Mouse (Mus musculus) c-Kit-positive CD71-positive TER-119-negative erythroid progenitor cells, embryonic 14.5 days (primary cell): ENCODE measurements around the gene Tagln3.

Source experiments
- DNase-seq: peaks from one replicate; pipeline ENCODE4 v3.0.0-alpha.2; 2013; ENCODE audit warnings: low read depth

Gene Tagln3

DNA sequence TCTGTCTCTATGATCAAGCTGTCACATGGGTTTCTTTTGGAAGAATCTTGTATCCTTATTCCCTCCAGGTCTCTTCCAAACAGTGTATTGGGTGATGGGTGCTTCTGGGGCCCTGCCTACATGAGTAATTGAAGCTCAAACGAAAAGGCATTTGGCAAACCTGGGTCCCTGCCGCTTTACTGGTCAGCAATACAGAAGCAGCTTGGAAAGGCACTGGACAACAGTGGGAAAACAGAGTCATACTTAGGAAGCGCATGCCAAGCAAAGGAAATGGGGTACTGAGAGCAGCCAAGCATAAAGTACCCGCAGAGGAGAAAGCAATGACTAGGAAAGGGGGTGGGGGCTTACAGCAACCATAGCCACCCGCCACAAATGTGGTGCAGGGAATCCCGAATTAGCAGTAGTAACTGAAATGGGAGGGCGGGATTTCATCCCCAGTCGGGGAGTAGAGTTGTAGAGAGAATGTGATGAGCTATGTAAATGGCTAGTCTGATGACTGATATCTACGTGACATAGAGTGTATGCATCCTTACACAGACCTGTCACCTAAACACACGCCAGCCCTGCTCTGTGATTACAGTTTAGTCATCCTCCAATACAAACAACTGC, 4.3 kb downstream of the Tagln3 start:
- DNase-seq: no peak

DNA sequence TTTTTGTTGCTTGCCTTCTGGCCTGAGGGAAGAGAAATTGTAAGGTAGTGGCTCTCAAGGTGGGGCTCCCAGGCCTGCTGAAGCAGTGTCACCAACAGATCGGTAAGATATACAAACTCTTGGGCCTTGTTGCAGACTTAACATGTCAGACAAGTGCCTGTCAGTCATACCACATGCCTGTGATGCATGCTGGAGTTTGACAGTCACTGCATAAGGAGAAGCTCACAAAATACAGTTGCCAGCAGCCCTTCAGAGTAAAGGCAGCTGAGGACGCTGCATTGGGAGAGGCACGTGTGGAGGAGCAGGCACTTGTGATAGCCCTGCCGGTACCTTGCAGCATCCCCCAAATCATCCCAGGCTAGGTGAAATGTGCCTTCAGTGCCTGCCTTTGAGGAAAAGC, 6.1 kb downstream of the Tagln3 start:
- no peak for DNase-seq

DNA sequence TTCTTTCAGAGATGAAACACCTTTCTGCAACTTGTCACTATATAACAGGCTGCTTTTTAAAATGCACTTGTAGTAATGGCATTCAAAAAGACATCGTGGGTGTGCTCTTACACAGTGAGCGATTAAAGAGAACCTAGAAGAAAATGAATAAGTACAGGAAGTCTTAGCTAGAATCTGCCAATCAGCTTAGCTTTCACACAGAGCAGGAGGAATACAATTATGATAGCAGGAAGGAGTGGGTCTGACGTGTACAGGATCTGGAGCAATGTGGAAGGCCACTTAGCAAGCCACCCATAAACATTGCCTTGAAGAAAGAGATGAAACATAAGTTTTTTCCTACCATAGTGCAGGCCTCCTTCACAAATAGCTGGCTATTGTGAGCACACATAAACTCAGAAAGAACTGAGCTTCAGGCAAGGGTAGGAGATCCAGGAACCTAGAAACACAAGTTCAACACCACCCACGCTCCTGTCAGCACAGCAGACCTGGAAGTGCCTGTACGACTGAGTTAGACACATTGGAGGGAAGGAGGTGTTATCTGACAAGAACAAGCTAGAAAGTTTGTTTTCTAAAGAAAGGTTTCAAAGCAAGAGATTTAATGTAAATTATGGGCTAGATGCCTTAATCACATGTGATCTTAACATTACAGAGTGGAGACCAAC, 9.8 kb downstream of the Tagln3 start:
- no peak for DNase-seq

DNA sequence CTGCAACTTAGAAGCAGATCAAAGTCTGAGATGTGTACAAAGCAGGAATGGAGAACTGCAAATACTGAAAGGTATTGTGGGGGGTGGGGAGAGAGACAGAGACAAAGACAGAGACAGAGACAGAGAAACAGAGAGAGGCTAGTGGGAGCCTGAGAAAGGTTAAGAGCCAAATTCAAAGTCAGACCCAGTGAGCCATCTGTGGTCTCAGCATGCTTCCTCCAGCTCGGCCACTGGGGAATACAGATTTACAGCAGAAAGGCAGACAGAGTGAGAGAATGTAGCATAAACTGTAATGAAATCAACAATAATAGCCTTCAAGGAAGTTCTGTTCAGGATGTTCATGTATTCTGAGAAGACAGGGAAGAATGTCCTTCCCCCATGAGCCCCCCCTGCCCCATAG, 10.5 kb downstream of the Tagln3 start:
- DNase-seq: no peak

DNA sequence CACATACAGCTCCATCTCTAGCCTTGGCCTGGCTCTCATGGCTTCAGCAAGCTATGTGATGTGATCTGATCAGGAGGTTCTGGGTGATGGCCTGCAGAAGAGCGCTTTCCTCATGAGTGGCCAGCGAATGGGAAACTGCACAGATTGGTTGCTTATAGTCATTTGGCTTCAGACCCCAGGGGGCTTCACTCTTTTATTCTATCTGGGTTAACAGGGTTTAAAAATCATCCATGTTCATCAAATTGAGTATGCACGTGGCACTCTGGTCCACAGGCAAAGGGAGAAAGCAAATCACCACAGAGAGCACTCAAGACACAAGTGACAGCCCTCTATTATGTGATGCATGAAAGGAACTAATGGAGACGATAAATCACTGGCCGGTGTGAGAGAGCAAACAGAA, 11.1 kb downstream of the Tagln3 start:
- DNase-seq: no peak

DNA sequence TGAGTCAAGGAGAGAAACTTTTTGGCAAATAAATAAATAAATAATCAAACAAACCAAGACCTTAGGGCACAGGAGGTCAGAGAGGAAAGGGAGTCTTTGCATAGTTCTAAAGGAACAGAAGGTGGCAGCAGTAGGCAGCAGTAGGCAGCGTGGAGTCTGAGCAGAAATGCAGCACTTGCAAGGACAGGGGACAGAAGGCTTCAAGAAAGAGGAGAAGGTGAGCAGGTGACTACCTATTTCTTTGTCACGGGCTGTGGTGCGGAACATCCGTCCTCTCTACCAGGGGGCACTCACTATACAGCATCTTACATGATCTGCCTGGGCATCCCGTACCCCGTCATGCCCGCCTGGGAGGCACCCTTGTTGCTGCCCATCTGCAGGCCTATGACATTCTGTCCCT, 13.1 kb downstream of the Tagln3 start:
- peak; percentile 1 for DNase-seq

DNA sequence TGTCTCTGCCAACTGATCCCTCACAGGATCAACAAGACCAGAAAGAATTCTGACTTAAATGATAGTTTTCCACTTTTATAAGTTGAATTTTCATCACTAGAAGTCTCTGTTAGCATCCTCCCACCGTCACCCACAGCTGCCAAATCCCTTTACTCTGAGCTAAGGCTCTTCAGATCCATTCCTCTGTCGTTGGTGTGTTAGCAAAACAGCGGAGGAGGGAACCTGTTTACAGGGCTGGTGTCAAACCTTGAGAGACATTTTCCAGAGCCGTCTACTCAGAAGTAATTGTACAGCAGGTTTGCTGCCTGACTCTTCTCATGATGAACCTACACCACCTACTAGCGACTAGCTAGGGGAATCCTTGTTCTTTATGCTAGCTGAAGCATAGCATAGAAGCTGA, 25.1 kb downstream of the Tagln3 start:
- DNase-seq: no peak

DNA sequence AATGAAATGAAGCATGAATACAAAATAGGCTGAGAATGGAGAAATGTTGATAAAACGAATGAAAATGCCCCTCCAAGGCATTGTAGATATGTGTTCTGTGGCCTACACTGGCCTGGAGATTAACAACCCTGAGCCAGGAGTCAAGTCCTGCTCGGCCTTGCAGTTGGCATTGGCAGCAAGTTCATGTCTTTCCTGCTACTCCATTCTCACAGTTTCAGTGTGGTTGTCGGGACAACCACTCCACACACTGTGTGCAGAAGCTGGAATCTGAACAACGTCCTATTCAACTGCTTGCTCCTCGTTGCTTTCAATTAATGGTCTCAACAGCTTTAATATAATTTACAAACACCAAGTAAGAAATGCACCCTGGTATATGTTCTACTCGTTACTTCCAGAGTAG, 26.4 kb downstream of the Tagln3 start:
- no peak for DNase-seq

DNA sequence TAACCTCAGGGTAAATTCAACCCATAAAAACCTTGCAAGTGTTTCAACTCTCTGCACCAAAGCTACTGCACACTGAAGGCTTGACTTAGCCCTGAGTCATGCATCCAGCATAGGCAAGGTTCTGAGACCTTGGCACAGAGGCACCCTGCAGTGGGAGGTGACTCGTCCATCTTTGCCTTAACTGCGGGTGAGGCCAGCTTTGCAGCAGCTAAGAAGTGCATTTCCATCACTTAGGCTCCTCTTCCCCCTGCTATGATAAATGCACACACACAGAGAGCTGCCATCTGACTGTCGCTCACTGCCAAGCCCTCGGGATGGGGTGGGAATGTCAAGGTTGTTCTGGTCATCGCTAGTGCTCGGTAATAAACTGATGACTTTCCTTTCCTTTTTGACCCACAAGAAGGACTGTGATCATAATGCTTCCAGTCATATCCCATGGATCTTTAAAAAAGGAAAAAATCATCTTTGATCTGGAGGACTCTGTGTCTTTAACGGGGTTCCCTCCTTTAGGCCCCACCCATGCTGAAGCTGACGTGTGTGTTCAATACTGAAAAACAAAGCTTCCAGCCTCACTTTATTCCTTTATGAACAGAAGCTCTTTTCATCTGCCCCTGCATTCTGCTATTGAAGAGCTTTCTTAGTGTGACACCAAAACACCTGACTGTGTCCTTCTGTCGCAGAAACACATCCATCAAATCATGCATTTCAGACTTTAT, 28.8 kb downstream of the Tagln3 start:
- no peak for DNase-seq

DNA sequence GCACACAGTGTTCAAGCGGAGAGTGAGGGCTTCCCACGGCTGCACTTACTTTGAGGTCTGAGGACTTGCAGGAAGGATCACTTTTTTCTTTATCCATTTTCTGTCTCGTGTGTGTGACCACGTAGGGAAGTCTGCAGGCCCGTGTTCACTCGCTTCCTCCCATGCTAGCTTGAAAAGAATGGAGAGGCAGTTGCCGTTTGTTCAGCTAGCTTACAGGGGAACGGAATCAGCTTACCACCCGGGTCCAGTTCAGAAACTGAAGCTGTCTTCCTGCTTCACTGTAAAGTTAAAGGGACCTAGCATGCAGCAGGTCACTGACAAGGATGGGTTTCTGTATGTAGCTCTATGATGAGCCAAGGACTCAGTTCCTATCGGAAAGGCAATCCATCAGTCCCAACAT, 30.9 kb downstream of the Tagln3 start, which contains the start of gene Tmprss7:
Tmprss7 (minus strand) TSS at position 101 of the 400 bp plus-strand sequence.
- no peak for DNase-seq

DNA sequence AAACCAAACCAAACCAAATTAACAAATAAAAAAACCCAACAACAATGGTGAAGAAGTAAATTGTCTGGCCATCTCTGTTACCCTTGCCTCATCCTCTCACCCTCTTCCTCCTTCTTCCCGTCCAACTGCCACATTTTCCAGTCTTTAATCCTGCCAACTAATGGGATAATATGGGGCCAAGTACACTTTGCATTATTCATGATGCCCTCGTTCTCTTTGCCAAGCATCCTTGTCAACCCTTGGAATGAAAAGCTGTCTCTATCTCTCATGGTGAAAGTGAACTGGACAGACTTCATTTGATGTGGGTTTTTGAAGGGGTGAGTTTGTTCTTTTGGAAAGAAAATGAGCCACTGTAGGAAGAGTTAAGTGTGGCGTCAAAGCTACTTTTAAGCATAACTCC, 31.6 kb downstream of the Tagln3 start:
- no peak for DNase-seq

DNA sequence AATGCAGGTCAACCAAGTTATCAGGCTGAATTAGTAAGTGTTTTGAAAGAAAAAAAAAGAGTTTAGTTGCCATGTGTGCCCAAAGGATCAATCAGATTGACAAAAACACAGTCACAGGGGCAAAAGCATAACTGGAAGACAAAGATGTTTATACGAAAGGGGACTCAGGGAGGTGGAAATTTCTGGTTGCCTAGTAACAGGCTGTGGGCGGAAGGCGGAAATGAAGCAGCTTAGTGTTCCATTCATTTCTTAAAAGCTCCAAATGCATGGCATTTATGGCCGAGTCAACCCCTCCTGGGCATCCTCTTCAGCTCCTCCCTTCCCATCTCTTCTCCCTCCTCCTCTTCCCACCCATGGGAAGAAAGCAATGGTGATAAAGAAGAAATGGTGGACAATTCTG, 34.2 kb downstream of the Tagln3 start:
- no peak for DNase-seq

DNA sequence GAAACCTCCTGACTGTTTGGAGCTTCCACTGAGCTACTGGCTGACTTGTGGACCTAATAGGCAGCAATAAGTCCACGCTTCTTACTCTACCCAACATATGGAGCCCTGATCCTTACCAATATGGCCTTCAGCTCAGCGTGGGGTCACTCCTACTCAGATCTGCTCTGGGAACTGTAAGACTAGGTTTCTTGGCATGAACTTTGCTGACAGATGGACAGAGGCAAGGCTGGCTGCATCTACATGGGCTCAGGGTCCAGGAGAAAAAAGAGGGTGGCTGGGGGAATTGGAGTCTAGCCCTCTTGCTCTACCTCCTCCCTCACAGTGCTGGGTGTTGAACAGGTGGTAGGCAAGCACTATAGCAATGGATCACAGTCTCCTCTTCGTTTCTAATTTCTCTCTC, 37.6 kb downstream of the Tagln3 start:
- DNase-seq: no peak

DNA sequence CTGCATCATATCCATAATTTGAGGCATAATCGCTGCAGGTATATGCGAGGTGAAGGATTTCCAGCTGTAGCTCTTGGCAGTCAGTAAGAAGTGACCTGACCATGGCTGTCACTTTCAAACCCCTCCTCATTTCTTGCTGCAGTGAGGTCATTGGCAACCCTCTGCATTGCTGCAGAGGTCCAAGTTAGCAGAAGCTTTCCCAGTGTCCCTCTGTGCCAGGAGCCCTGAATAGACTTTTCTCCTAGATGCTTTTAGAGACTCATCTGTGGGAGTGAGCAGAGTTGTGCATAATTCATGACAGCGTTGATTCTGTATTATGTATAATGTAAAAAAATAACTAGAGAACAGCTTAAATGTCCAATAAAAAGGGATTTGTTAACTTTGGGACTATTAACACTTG, 39.1 kb downstream of the Tagln3 start:
- no peak for DNase-seq

DNA sequence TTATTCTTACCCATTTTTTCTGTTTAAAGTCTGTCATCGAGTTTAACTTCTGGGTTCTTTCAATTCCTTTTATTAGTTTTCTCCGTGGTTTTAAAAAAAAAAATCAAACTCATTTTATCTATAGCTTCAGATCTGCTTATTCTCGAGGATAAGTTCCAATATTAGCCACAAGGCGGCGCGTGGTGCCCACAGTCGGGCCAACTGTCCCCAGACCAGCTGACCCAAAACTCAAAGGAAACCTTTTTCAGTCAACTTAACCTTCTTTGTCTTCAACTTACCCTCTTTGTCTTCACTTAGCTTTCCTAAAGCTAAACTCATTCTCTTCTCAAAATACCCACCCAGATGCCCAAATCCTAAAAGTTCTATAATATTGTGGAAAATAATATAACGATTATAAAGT, 39.6 kb downstream of the Tagln3 start:
- DNase-seq: peak; percentile 20

DNA sequence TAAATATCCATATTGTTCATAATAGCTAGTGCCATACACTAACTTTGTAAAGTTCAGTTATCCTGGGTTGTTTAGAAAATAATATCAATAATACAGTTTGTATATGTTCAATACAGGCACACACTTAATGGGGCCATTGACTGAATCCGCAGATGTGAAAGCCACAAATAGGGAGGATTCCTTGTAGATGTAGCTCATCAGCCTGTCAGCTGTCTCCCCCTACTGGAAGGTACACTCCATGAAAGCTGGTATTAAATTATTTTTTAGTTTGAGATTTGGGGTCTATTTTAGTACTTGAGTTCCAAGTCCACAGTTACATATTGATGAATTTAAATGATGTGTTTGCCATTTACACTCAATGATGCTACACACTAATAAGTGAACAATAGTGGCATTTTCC, 47.9 kb downstream of the Tagln3 start:
- no peak for DNase-seq

DNA sequence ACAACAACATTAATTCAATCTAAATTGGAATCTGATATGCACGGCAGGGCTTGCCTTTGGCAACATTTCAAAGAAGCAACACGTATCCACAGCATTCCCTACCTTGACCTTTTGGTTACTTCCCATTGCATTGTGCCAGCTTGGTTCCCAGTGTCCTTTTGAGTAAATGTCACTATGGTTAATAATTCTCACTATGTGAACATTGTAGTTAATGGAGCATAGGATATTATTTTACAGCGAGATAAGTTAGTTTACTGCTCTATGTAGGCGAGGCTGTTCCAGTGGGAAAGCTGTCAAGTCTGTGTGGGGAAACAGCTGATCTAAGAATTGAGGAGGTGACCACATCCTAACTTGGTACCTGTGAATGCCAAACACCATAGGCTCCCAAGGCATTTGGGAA, 54.4 kb downstream of the Tagln3 start:
- no peak for DNase-seq

DNA sequence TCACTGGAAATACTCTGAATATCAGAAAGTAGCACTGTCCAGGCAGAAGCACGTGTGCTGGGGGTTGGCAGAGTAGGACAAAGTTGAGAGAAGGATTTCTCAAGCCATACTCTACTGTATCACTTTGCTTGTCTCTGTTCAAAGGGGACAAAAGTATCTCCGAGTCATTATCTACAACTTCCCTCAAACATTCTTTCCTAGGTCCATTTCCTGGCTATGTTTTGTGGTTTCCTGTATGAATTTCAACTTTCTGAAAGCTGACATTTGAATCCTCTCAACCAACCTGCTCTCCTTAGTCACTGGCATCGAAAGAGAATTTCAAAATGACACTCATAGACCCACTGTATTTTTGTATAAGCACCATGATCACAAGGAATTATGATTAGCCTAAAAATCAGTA, 56.2 kb downstream of the Tagln3 start:
- no peak for DNase-seq

DNA sequence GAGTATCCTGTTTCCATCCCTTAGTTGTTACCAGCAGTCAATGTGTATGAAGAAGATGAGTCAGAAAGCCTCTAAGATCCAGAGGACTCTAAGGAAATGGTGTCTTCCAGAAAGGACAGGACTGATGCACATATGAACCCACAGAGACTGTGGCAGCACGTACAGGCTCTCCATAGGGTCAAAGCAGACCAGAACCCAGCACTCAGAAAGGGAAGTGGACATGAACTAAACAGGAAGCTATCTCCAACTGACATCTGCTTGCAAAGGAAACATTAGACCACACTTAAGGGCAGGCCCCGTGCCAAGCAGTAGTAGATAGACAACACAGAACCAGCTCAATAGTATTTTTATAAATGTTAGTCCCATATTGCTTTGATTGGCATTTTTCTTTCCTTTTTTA, 58.3 kb downstream of the Tagln3 start:
- no peak for DNase-seq

DNA sequence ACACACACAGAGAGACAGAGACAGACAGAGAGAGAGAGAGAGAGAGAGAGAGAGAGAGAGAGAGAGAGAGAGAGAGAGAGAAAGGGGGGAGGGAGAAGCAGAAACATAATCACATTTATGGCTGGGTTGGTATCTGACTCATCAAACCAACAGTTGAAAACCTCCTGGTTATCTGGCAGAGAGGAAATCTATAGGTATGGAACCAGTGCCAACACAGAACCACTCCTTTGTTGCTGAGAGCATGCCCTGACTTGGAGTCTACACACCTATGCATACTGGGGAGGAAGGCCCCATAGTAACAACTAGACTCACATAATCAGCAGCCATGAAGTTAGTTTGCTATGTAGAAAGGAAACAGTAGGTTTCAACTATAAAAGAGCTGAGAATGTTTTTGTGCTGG, 62.0 kb downstream of the Tagln3 start:
- DNase-seq: no peak
